Mouse (Mus musculus): ENCODE results near the gene Vps13a. TPM values are rescaled to one million over a fixed set of nuclear protein-coding genes. Genes with fewer than 3 reads are reported as not detected.
"Not testable (repeated sequence)": the region's sequence is repeated elsewhere in the genome, so short reads cannot be mapped to it uniquely, and the experiment has no call there.

The Vps13a gene
- total RNA-seq, 1 experiment, result 25.7 TPM

DNA sequence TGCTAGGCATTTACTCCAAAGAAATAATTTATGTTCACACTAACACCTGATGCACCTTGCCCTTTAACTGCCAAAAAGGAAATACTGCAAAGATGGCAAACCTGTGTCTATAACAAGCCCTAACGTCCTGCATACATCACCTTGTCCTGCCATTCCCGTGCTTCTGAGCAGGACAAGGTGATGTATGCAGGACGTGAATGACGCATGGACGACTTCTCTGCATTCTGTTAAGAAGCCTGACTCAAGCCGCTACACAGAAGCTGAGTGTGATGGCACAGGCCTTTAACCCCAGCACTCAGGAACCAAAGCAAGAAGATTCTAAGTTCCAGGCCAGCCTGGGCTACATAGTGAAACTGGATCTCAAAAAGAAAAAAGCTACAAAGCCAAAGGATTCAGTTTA, 2.2 kb downstream of the Vps13a start:
- in situ Hi-C loops (cut with MboI; ENCODE audit: low sequenced_read_pairs in 2 of 2, unreplicated experiment in 2 of 2), result no loop called here
- no peak for DNase-seq (ENCODE audit: low read depth, low spot score)
- Histone ChIP-seq H3K4me3 (ENCODE audit: insufficient read depth in 1 of 2, low read depth in 1 of 2, low read length in 2 of 2, poor library complexity in 1 of 2, severe bottlenecking in 1 of 2) (no peak overlapping the region), H3K36me3 (ENCODE audit: control insufficient read depth, insufficient read depth, low read length, poor library complexity, severe bottlenecking) (no peaks in the 10 kb centered on the region), H3K4me1 (ENCODE audit: control insufficient read depth in 2 of 2, insufficient read depth in 2 of 2, low read length in 2 of 2, poor library complexity in 1 of 2) (peaks cover 0 to 2% of the 10 kb centered on the region in 2 experiments; a peak in 2 of 4 replicates), H3K9ac (ENCODE audit: insufficient read depth, low read depth, low read length, poor library complexity, severe bottlenecking) (no peak overlapping the region), H3K27ac (ENCODE audit: insufficient read depth, low read depth, low read length, poor library complexity, severe bottlenecking) (no peak overlapping the region), H3K9me3 (ENCODE audit: control insufficient read depth, insufficient read depth, low read depth, low read length) (no peaks in the 10 kb centered on the region)
- no peak for TF ChIP-seq ZNF384 (IDR thresholded peaks at IDR 0.05; ENCODE audit: low read depth, low read length)

DNA sequence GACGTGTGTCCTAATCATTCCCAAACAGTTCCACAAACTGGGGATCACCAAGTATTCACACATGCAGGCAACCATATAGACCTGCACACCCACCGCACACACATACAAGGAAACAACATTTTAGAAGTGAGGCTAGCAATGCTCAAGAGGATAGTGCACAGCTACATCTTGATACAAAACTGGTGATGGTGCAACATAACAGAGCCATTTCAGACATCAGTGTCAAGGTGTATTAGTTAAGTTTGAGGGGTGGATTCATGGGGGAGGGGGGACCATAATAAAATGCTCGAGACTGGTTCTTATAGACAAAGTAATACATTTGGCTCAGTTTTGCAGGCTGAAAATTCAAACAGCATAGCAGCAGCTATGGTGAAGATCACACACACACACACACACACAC, 2.8 kb downstream of the Vps13a start:
- TF ChIP-seq ZC3H11A (IDR thresholded peaks at IDR 0.05; ENCODE audit: borderline replicate concordance, low read depth, low read length) (no peak), CHD2 (IDR thresholded peaks at IDR 0.05; ENCODE audit: low read depth, low read length) (no peak), MAFK (IDR thresholded peaks at IDR 0.05; ENCODE audit: insufficient read depth, low read depth, low read length) (no peak), HCFC1 (IDR thresholded peaks at IDR 0.05; ENCODE audit: borderline replicate concordance, insufficient read depth, low read length) (no peak), ZNF384 (IDR thresholded peaks at IDR 0.05; ENCODE audit: low read depth, low read length) (no peak)
- H3K4me1 ChIP-seq (ENCODE audit: control insufficient read depth in 2 of 2, insufficient read depth in 2 of 2, low read length in 2 of 2, poor library complexity in 1 of 2), result peaks cover 0 to 2% of the 10 kb centered on the region in 2 experiments; a peak in 2 of 4 replicates
- no peak overlapping the region for H3K9ac ChIP-seq (ENCODE audit: insufficient read depth, low read depth, low read length, poor library complexity, severe bottlenecking)
- H3K4me3 ChIP-seq (ENCODE audit: insufficient read depth in 1 of 2, low read depth in 1 of 2, low read length in 2 of 2, poor library complexity in 1 of 2, severe bottlenecking in 1 of 2), result no peak overlapping the region
- no peak for DNase-seq (ENCODE audit: low read depth, low spot score)
- in situ Hi-C loops (cut with MboI; ENCODE audit: low sequenced_read_pairs in 2 of 2, unreplicated experiment in 2 of 2), result no loop called here
- H3K36me3 ChIP-seq (ENCODE audit: control insufficient read depth, insufficient read depth, low read length, poor library complexity, severe bottlenecking), result no peaks in the 10 kb centered on the region
- H3K27ac ChIP-seq (ENCODE audit: insufficient read depth, low read depth, low read length, poor library complexity, severe bottlenecking), result no peak overlapping the region
- no peaks in the 10 kb centered on the region for H3K9me3 ChIP-seq (ENCODE audit: control insufficient read depth, insufficient read depth, low read depth, low read length)

DNA sequence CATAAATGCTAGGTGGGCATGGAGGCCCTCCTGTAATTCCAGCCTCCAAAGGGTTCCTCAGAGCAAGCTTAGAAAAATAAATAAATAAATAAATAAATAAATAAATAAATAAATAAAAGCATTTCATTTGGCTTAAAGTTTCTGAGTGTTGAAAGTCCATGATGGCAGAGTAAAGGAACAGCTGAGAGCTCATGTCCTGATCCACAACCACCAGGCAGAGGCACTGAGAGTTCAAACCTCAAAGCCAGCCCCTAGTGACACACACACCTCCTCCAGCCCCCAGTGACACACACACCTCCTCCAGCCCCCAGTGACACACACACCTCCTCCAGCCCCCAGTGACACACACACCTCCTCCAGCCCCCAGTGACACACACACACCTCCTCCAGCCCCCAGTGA, 3.3 kb downstream of the Vps13a start:
- H3K9ac ChIP-seq (ENCODE audit: insufficient read depth, low read depth, low read length, poor library complexity, severe bottlenecking); H3K4me3 ChIP-seq (ENCODE audit: insufficient read depth in 1 of 2, low read depth in 1 of 2, low read length in 2 of 2, poor library complexity in 1 of 2, severe bottlenecking in 1 of 2); DNase-seq (ENCODE audit: low read depth, low spot score); H3K27ac ChIP-seq (ENCODE audit: insufficient read depth, low read depth, low read length, poor library complexity, severe bottlenecking); H3K9me3 ChIP-seq (ENCODE audit: control insufficient read depth, insufficient read depth, low read depth, low read length); H3K4me1 ChIP-seq (ENCODE audit: control insufficient read depth in 2 of 2, insufficient read depth in 2 of 2, low read length in 2 of 2, poor library complexity in 1 of 2); H3K36me3 ChIP-seq (ENCODE audit: control insufficient read depth, insufficient read depth, low read length, poor library complexity, severe bottlenecking); in situ Hi-C loops (cut with MboI; ENCODE audit: low sequenced_read_pairs in 2 of 2, unreplicated experiment in 2 of 2): not testable (repeated sequence)

DNA sequence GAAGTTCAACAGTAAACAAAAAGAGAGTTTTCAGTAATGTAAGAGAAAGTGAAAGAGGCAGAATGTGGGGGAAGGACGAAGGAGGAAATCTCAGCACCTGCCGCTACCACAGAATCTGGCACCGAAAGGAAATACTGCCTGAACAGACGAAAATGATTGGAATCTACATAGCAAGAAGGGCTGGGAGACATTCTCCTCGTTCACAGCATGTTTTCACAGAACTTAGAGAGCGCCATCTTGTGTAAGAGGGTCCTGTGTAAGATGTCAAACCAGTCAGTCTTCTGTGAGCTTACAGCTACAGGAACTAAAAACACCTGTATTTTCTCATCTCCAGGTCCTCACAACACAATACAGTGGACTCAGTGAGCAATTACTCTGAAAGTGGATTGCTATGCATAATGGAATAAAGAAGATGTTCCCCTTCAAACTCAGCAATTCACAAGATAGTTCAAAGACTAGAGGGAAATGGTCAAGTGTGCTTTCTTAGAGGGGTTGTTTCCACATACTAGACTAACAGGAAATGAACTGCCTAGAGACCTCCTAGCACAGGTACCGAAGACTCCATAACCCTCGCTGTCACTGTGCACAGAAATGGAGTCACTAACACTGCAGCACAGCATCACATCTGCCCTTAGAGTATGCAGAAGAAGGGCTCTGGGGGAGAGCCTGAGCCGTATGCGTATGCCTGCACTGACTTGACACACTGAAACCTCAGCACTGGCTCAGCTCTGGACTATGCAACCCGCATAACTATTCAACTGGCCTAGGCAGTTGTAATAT, 7.3 kb downstream of the Vps13a start:
- DNase-seq (ENCODE audit: low read depth, low spot score), result no peak

DNA sequence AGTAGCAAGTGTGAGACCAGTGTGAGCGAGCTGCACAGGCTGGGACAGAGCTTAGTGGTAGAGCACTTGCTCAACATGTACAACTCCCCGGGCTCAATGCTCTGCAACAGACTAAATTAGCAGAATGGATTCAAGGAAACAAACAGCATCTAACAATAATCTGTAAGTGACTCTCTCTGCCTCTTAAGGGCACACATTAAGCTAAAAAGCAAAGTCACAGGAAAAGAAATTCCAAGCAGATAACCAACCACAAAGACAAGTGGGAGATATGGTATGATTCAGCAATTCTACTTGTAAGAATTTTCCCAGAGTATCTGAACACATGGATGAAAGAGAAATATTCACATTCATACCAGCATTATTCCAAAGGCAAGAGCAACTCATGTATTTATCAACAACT, 13.3 kb downstream of the Vps13a start:
- Histone ChIP-seq H3K9me3 (ENCODE audit: control insufficient read depth, insufficient read depth, low read depth, low read length) (no peaks in the 10 kb centered on the region), H3K4me3 (ENCODE audit: insufficient read depth in 1 of 2, low read depth in 1 of 2, low read length in 2 of 2, poor library complexity in 1 of 2, severe bottlenecking in 1 of 2) (no peak overlapping the region), H3K36me3 (ENCODE audit: control insufficient read depth, insufficient read depth, low read length, poor library complexity, severe bottlenecking) (no peaks in the 10 kb centered on the region), H3K9ac (ENCODE audit: insufficient read depth, low read depth, low read length, poor library complexity, severe bottlenecking) (no peak overlapping the region), H3K4me1 (ENCODE audit: control insufficient read depth in 2 of 2, insufficient read depth in 2 of 2, low read length in 2 of 2, poor library complexity in 1 of 2) (no peaks in the 10 kb centered on the region), H3K27ac (ENCODE audit: insufficient read depth, low read depth, low read length, poor library complexity, severe bottlenecking) (no peak overlapping the region)
- DNase-seq (ENCODE audit: low read depth, low spot score), result no peak
- in situ Hi-C loops (cut with MboI; ENCODE audit: low sequenced_read_pairs in 2 of 2, unreplicated experiment in 2 of 2), result no loop called here
- TF ChIP-seq MAFK (IDR thresholded peaks at IDR 0.05; ENCODE audit: insufficient read depth, low read depth, low read length), result no peak
- no peak for TF ChIP-seq CHD2 (IDR thresholded peaks at IDR 0.05; ENCODE audit: low read depth, low read length)
- TF ChIP-seq ZNF384 (IDR thresholded peaks at IDR 0.05; ENCODE audit: low read depth, low read length), result no peak
- TF ChIP-seq ZC3H11A (IDR thresholded peaks at IDR 0.05; ENCODE audit: borderline replicate concordance, low read depth, low read length), result no peak
- TF ChIP-seq HCFC1 (IDR thresholded peaks at IDR 0.05; ENCODE audit: borderline replicate concordance, insufficient read depth, low read length), result no peak

More for the DNA sequence above, 7.3 kb downstream of the Vps13a start:
- Histone ChIP-seq H3K36me3 (ENCODE audit: control insufficient read depth, insufficient read depth, low read length, poor library complexity, severe bottlenecking) (no peaks in the 10 kb centered on the region), H3K9ac (ENCODE audit: insufficient read depth, low read depth, low read length, poor library complexity, severe bottlenecking) (no peak overlapping the region), H3K27ac (ENCODE audit: insufficient read depth, low read depth, low read length, poor library complexity, severe bottlenecking) (no peak overlapping the region), H3K4me1 (ENCODE audit: control insufficient read depth in 2 of 2, insufficient read depth in 2 of 2, low read length in 2 of 2, poor library complexity in 1 of 2) (peaks cover 0 to 2% of the 10 kb centered on the region in 2 experiments; a peak in 1 of 4 replicates), H3K9me3 (ENCODE audit: control insufficient read depth, insufficient read depth, low read depth, low read length) (no peaks in the 10 kb centered on the region), H3K4me3 (ENCODE audit: insufficient read depth in 1 of 2, low read depth in 1 of 2, low read length in 2 of 2, poor library complexity in 1 of 2, severe bottlenecking in 1 of 2) (no peak overlapping the region)
- in situ Hi-C loops (cut with MboI; ENCODE audit: low sequenced_read_pairs in 2 of 2, unreplicated experiment in 2 of 2), result no loop called here
- TF ChIP-seq MAFK (IDR thresholded peaks at IDR 0.05; ENCODE audit: insufficient read depth, low read depth, low read length) (no peak), CHD2 (IDR thresholded peaks at IDR 0.05; ENCODE audit: low read depth, low read length) (no peak), ZC3H11A (IDR thresholded peaks at IDR 0.05; ENCODE audit: borderline replicate concordance, low read depth, low read length) (no peak), HCFC1 (IDR thresholded peaks at IDR 0.05; ENCODE audit: borderline replicate concordance, insufficient read depth, low read length) (no peak), ZNF384 (IDR thresholded peaks at IDR 0.05; ENCODE audit: low read depth, low read length) (no peak)

DNA sequence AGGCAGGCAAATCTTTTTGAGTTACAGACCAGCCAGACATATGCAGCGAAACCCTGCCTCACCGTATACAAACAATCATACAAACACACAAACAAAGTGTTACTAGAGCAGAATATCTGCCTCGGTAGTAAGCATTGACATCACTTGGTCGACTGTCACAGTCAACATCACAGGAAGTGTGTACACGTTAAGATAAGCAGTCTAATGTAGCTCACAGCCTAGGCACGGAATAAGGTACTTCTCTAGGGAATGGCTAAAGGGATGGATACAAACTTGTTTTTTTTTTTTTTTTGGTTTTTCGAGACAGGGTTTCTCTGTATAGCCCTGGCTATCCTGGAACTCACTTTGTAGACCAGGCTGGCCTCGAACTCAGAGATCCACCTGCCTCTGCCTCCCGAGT, 23.3 kb downstream of the Vps13a start:
- H3K36me3 ChIP-seq (ENCODE audit: control insufficient read depth, insufficient read depth, low read length, poor library complexity, severe bottlenecking); H3K9me3 ChIP-seq (ENCODE audit: control insufficient read depth, insufficient read depth, low read depth, low read length); H3K9ac ChIP-seq (ENCODE audit: insufficient read depth, low read depth, low read length, poor library complexity, severe bottlenecking); DNase-seq (ENCODE audit: low read depth, low spot score); in situ Hi-C loops (cut with MboI; ENCODE audit: low sequenced_read_pairs in 2 of 2, unreplicated experiment in 2 of 2); H3K4me1 ChIP-seq (ENCODE audit: control insufficient read depth in 2 of 2, insufficient read depth in 2 of 2, low read length in 2 of 2, poor library complexity in 1 of 2); H3K27ac ChIP-seq (ENCODE audit: insufficient read depth, low read depth, low read length, poor library complexity, severe bottlenecking); H3K4me3 ChIP-seq (ENCODE audit: insufficient read depth in 1 of 2, low read depth in 1 of 2, low read length in 2 of 2, poor library complexity in 1 of 2, severe bottlenecking in 1 of 2): not testable (repeated sequence)

All from ES-E14 (cell line).